Mouse (Mus musculus) hindbrain, postnatal 0 days (tissue): Measurements from ENCODE around the gene Fam208b. TPM values are rescaled to one million over a fixed set of nuclear protein-coding genes. Genes with fewer than 3 reads are reported as not detected.

ENCODE experiments used
- ATAC-seq: fragments of 200-750 bp; cut with Nextera tagmentation; 2 replicates; pipeline ENCODE4 v1.8.0; 2017; ENCODE audit warnings: mild to moderate bottlenecking, moderate TSS enrichment, moderate library complexity
- DNase-seq: peaks from one replicate; pipeline ENCODE4 v3.0.0-alpha.2; 2015; ENCODE audit warnings: low spot score
- H3K27ac ChIP-seq: fragments of 300-500 bp; sonication (generic); 2 replicates; pipeline ENCODE4 v1.5.1; 2014; ENCODE audit warnings: mild to moderate bottlenecking
- H3K27me3 ChIP-seq: fragments of 300-500 bp; sonication (generic); 2 replicates; pipeline ENCODE4 v1.6.1; 2014; ENCODE audit warnings: low read length, mixed read lengths; ENCODE audit not compliant: insufficient read depth
- H3K36me3 ChIP-seq: fragments of 300-500 bp; sonication (generic); 2 replicates; pipeline ENCODE4 v1.6.1; 2014; ENCODE audit warnings: low read length, mixed read lengths; ENCODE audit not compliant: insufficient read depth
- H3K4me1 ChIP-seq: fragments of 300-500 bp; sonication (generic); 2 replicates; pipeline ENCODE4 v1.6.1; 2014; ENCODE audit warnings: antibody characterized with exemption, low read length, mixed read lengths; ENCODE audit not compliant: insufficient read depth
- H3K4me2 ChIP-seq: fragments of 300-500 bp; sonication (generic); 2 replicates; pipeline ENCODE4 v1.6.1; 2014; ENCODE audit warnings: low read depth, mild to moderate bottlenecking, low read length, moderate library complexity, mixed read lengths
- H3K4me3 ChIP-seq: fragments of 300-500 bp; sonication (generic); 2 replicates; pipeline ENCODE4 v1.5.1; 2014; ENCODE audit warnings: low read length
- H3K9ac ChIP-seq: fragments of 300-500 bp; sonication (generic); replicated peaks from 2 replicates; pipeline ENCODE4 v1.6.1; 2014; ENCODE audit warnings: mild to moderate bottlenecking, low read length, moderate library complexity, mixed read lengths
- H3K9me3 ChIP-seq: fragments of 300-500 bp; sonication (generic); 2 replicates; pipeline ENCODE4 v1.6.1; 2016; ENCODE audit warnings: low read length, mixed read lengths
- CTCF ChIP-seq: IDR thresholded peaks from 2 replicates; pipeline ENCODE4 v1.5.1; 2016; ENCODE audit warnings: antibody characterized with exemption, control low read depth, low read depth
- WGBS: fragments of 180-500 bp; shearing (Covaris S2); extraction: QIAGEN DNeasy Blood & Tissue Kit; methylation state at CpG from one replicate; pipeline ENCODE4 v1.1.7; 2014; 5-methylcytosine and 5-hydroxymethylcytosine counted together
- polyA plus RNA-seq: library from polyadenylated mRNA; unstranded; fragments of >200 nt; fragmentation: Nextera tagmentation; extraction: Ambion mirVana; gene quantifications from 2 replicates; pipeline ENCODE4 v1.2.1, GENCODE M21; 2015
- total RNA-seq: library from RNA; depleted of rRNA; stranded (reverse); fragments of >200 nt; gene quantifications from 2 replicates; pipeline ENCODE4 v1.2.3, GENCODE M21; 2014

Gene Fam208b
- total and polyA plus RNA-seq, 2 experiments from 2014 or later, result 8.4 to 25.4 TPM

- H3K9me3 ChIP-seq, result no peaks in the 10 kb centered on the region
- H3K27ac ChIP-seq, result no peak overlapping the region
- DNase-seq (no peak), ATAC-seq (no peak)
- H3K4me1 ChIP-seq, result no peaks in the 10 kb centered on the region
- no peak overlapping the region for H3K9ac ChIP-seq
- WGBS, result 86% methylated on average over 9 of the region's 9 CpGs
- H3K27me3 ChIP-seq, result no peaks in the 10 kb centered on the region
- H3K4me2 ChIP-seq, result no peak overlapping the region
- H3K4me3 ChIP-seq, result no peak overlapping the region
- H3K36me3 ChIP-seq, result no peaks in the 10 kb centered on the region
- no peak for TF ChIP-seq CTCF
Observed at GRCm38 (mm10) chr13:3632551-3632950, 21.6 kb upstream of the Fam208b start.

- H3K9me3 ChIP-seq, result no peaks in the 10 kb centered on the region
- no peaks in the 10 kb centered on the region for H3K27me3 ChIP-seq
- H3K4me2 ChIP-seq, result no peak overlapping the region
- no peak overlapping the region for H3K4me3 ChIP-seq
- TF ChIP-seq CTCF, result no peak
- DNase-seq, result no peak
- 35% methylated on average over 3 of the region's 3 CpGs for WGBS
- no peaks in the 10 kb centered on the region for H3K36me3 ChIP-seq
- no peak overlapping the region for H3K27ac ChIP-seq
- no peaks in the 10 kb centered on the region for H3K4me1 ChIP-seq
- no peak overlapping the region for H3K9ac ChIP-seq
- ATAC-seq, result no peak
Observed at GRCm38 (mm10) chr13:3628102-3628501, 17.2 kb upstream of the Fam208b start.

GRCm38 (mm10) chr13:3627139-3627538 is 16.2 kb upstream of the Fam208b start:
- no peak for ATAC-seq
- Histone ChIP-seq H3K9ac (no peak overlapping the region), H3K27me3 (no peaks in the 10 kb centered on the region), H3K4me3 (no peak overlapping the region), H3K4me1 (no peaks in the 10 kb centered on the region), H3K27ac (no peak overlapping the region), H3K4me2 (no peak overlapping the region), H3K36me3 (no peaks in the 10 kb centered on the region), H3K9me3 (no peaks in the 10 kb centered on the region)
- TF ChIP-seq CTCF, result no peak
- WGBS, result 54% methylated on average over 3 of the region's 3 CpGs
- no peak for DNase-seq

- H3K9ac ChIP-seq, result peak overlapping the region; percentile 75
Observed at GRCm38 (mm10) chr13:3610118-3610794, 652 bp downstream of the Fam208b start.

GRCm38 (mm10) chr13:3609780-3610117 is 1.2 kb downstream of the Fam208b start:
- Histone ChIP-seq H3K27ac (no peak overlapping the region), H3K9me3 (no peaks in the 10 kb centered on the region), H3K9ac (peak overlapping the region; percentile 75), H3K4me1 (no peaks in the 10 kb centered on the region), H3K36me3 (no peaks in the 10 kb centered on the region), H3K27me3 (no peaks in the 10 kb centered on the region), H3K4me2 (peak overlapping the region; percentile 80), H3K4me3 (peak overlapping the region; percentile 91)
- TF ChIP-seq CTCF, result no peak
- 25% methylated on average over 8 of the region's 8 CpGs for WGBS
- ATAC-seq, result no peak
- DNase-seq, result no peak

More at GRCm38 (mm10) chr13:3610118-3610794, 652 bp downstream of the Fam208b start:
- Histone ChIP-seq H3K27ac (peak overlapping the region; percentile 92), H3K4me2 (peak overlapping the region; percentile 80), H3K4me1 (no peaks in the 10 kb centered on the region), H3K36me3 (no peaks in the 10 kb centered on the region), H3K27me3 (no peaks in the 10 kb centered on the region), H3K9me3 (no peaks in the 10 kb centered on the region), H3K4me3 (peak overlapping the region; percentile 91)
- TF ChIP-seq CTCF, result no peak
- peak; percentile 33; the same call in 1 of the 2 replicates for ATAC-seq
- DNase-seq, result peak; percentile 30
- WGBS, result 1% methylated on average over 48 of the region's 50 CpGs

- no peak for TF ChIP-seq CTCF
- DNase-seq (no peak), ATAC-seq (no peak)
- Histone ChIP-seq H3K27me3 (no peaks in the 10 kb centered on the region), H3K9ac (no peak overlapping the region), H3K36me3 (peaks cover 8% of the 10 kb centered on the region), H3K4me3 (no peak overlapping the region), H3K27ac (no peak overlapping the region), H3K4me1 (no peaks in the 10 kb centered on the region), H3K9me3 (no peaks in the 10 kb centered on the region), H3K4me2 (no peak overlapping the region)
- 98% methylated on average over 6 of the region's 6 CpGs for WGBS
Observed at GRCm38 (mm10) chr13:3596232-3596631, 14.7 kb downstream of the Fam208b start.

- Histone ChIP-seq H3K9me3 (no peaks in the 10 kb centered on the region), H3K27me3 (no peaks in the 10 kb centered on the region), H3K9ac (no peak overlapping the region), H3K4me1 (no peaks in the 10 kb centered on the region), H3K4me3 (no peak overlapping the region), H3K36me3 (peaks cover 14% of the 10 kb centered on the region), H3K4me2 (no peak overlapping the region), H3K27ac (no peak overlapping the region)
- 79% methylated on average over 1 of the region's 1 CpGs for WGBS
- ATAC-seq, result no peak
- no peak for TF ChIP-seq CTCF
- DNase-seq, result no peak
Observed at GRCm38 (mm10) chr13:3594311-3594710, 16.6 kb downstream of the Fam208b start.
